Mouse (Mus musculus): ENCODE results near the gene Gm10799. TPM values are rescaled to one million over a fixed set of nuclear protein-coding genes. Genes with fewer than 3 reads are reported as not detected.

Gene Gm10799
- total RNA-seq, 4 experiments from 2014 or later: not detected

DNA sequence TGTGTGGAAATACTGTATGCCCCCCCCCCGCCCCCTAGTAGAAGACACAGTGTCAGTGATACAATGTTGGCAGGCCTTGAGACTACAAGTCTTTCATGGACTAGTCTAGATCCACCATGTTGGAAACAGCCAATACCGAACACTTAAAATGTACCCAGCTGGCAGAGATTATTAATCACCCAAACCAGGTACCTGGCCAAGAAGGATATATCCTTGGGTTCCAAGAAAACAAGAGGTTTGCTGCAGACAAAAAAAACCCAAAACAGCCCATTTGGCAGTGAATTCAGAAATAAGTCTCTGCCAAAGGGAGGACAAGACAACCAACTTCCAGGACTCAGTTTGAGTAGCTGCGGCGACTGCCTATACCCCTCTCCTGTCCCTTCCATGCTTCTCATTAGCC lies 43.7 kb downstream of the Gm10799 start:
- no peak for DNase-seq (ENCODE audit: low spot score in 2 of 2)

DNA sequence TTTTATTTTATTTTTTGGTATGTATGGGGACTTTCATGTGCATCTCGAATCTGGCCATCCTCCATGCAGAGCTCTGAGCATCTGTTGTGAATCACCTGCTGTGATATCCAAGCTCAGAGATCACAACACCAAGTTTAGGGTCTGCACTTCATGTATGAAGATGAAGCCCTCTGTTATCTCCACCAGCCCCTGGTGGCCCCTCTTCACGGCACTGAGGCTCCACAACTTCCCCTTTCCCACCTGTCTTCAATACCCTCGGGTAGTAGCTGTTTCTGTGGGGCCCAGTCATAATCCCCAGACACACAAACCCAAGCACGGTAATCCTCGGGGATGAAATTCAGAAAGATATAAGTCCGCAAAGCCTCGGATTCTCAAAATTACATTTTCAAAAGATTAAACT lies 45.3 kb downstream of the Gm10799 start:
- no peak for DNase-seq (ENCODE audit: low spot score in 2 of 2)

Other genes starting within 250 kb of the Gm10799 start
- gene Lmo2, start 110.6 kb downstream of the Gm10799 start, total RNA-seq (2022): 1 to 10 TPM; 3.4 to 9.1 (median 4.6) TPM
- 10 to 100 TPM; 46.4 to 51.8 (median 49.5) TPM for gene Fbxo3, start 40.8 kb downstream of the Gm10799 start, total RNA-seq (2022)
- gene 4931422A03Rik, start 40.2 kb downstream of the Gm10799 start, total RNA-seq (2022): not detected
- gene Gm10912, start 2.7 kb downstream of the Gm10799 start, total RNA-seq (2022): under 1 TPM; 0.15 to 0.75 (median 0.44) TPM
- 1 to 10 TPM; 1.2 to 2.8 (median 2.1) TPM for gene Cd59b, start 1.3 kb upstream of the Gm10799 start, total RNA-seq (2022)
- 10 to 100 TPM; 13.5 to 19.4 (median 15.0) TPM for gene Cd59a, start 27.3 kb upstream of the Gm10799 start, total RNA-seq (2022)
- gene A930018P22Rik, start 54.2 kb upstream of the Gm10799 start, total RNA-seq (2022): 1 to 10 TPM in 1 of 4 experiments, under 1 TPM in 2, not detected in 1; 0.36 to 1.2 (median 0.63) TPM

Data from gastrocnemius, adult 8-10 months (tissue).